Mouse (Mus musculus) stomach, embryonic 16.5 days (tissue): ENCODE results near the gene Misp. TPM values are rescaled to one million over a fixed set of nuclear protein-coding genes. Genes with fewer than 3 reads are reported as not detected.

ENCODE experiments used
- ATAC-seq: fragments of 200-750 bp; cut with Nextera tagmentation; 2 replicates; pipeline ENCODE4 v1.8.0; 2017; ENCODE audit warnings: moderate number of reproducible peaks, moderate TSS enrichment; ENCODE audit not compliant: insufficient read depth, low FRiP score
- H3K27ac ChIP-seq: fragments of 300-500 bp; sonication (generic); 2 replicates; pipeline ENCODE4 v1.5.1; 2014; ENCODE audit warnings: low read length
- H3K27me3 ChIP-seq: fragments of 300-500 bp; sonication (generic); 2 replicates; pipeline ENCODE4 v1.6.1; 2014; ENCODE audit warnings: low read length, control low read depth, mixed read lengths; ENCODE audit not compliant: control insufficient read depth, insufficient read depth
- H3K36me3 ChIP-seq: fragments of 300-500 bp; sonication (generic); 2 replicates; pipeline ENCODE4 v1.6.1; 2014; ENCODE audit warnings: low read length; ENCODE audit not compliant: control insufficient read depth, insufficient read depth
- H3K4me1 ChIP-seq: fragments of 300-500 bp; sonication (generic); 2 replicates; pipeline ENCODE4 v1.6.1; 2014; ENCODE audit warnings: low read length, control low read depth, mixed read lengths; ENCODE audit not compliant: control insufficient read depth, insufficient read depth
- H3K4me2 ChIP-seq: fragments of 300-500 bp; sonication (generic); 2 replicates; pipeline ENCODE4 v1.6.1; 2014; ENCODE audit warnings: low read depth, low read length, mixed read lengths
- H3K4me3 ChIP-seq: fragments of 300-500 bp; sonication (generic); replicated peaks from 2 replicates; pipeline ENCODE4 v1.5.1; 2014; ENCODE audit warnings: mild to moderate bottlenecking, low read length
- H3K9ac ChIP-seq: fragments of 300-500 bp; sonication (generic); 2 replicates; pipeline ENCODE4 v1.6.1; 2014; ENCODE audit warnings: low read length
- H3K9me3 ChIP-seq: fragments of 300-500 bp; sonication (generic); replicated peaks from 2 replicates; pipeline ENCODE4 v1.6.1; 2016; ENCODE audit warnings: low read length, control low read depth; ENCODE audit not compliant: control insufficient read depth
- WGBS: fragments of 180-500 bp; shearing (Covaris S2); extraction: QIAGEN DNeasy Blood & Tissue Kit; methylation state at CpG from one replicate; pipeline ENCODE4 v1.1.7; 2014; 5-methylcytosine and 5-hydroxymethylcytosine counted together
- polyA plus RNA-seq: library from polyadenylated mRNA; unstranded; fragments of >200 nt; fragmentation: Nextera tagmentation; extraction: Ambion mirVana; gene quantifications from 2 replicates; pipeline ENCODE4 v1.2.1, GENCODE M21; 2015

The Misp gene
- polyA plus RNA-seq, result 50.6 and 62.3 TPM in 2 replicates

DNA sequence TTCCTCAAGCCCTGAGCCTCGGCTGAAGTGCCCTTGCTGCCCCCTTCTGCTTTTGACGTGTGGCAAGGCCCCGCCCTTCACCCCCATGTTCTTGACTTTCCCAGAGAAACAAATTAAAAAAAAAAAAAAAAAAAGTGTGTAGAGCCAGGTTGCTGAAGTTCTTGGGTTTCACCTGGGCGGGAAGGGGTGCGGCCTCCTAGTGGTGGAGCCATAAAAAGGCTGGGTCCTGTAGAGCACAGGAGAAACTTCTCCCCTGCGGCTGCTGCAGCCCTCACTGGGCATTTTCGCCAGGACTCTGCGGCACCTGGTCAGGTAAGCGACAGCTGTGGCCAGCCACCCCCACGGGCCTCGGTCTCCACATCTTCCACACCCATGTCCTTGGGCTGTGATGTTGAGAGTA, at the start of gene Misp:
Gene Misp (plus strand): TSS at position 208 of the 400 bp plus-strand sequence.
- Histone ChIP-seq H3K27me3 (no peaks in the 10 kb centered on the region), H3K36me3 (0 out of 2 replicates have a peak, but pooled peaks cover 5% of the 10 kb centered on the region), H3K4me2 (peak within 1 kb of the TSS; percentile 50), H3K27ac (peak within 1 kb of the TSS; percentile 95), H3K9ac (peak within 1 kb of the TSS; percentile 67), H3K9me3 (no peaks in the 10 kb centered on the region), H3K4me3 (peak within 1 kb of the TSS; percentile 15), H3K4me1 (peaks cover 32% of the 10 kb centered on the region)
- ATAC-seq, result peak; percentile 26; the same call in 1 of the 2 replicates
- 44% methylated on average over 11 of the region's 11 CpGs for WGBS

DNA sequence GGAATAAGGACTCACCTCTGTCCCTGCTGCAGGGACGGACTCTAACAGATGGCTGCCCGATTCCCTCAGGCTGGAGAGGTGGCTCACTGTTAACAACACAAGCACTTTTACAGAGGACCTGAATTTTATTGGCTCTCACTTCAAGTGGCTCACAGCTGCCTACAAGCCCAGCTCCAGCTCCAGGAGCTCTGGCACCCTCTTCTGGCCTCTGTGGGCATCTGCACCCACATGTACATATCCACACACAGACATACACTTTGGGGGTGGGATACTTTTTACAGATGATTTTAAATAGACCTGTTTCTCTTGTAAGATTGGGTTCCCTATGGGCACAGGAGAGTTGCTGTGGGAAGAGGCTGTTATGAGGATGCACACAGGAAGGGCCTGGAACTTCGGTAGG, 48.5 kb upstream of the Misp start:
- Histone ChIP-seq H3K4me2 (no peak overlapping the region), H3K27me3 (no peaks in the 10 kb centered on the region), H3K4me3 (no peak overlapping the region), H3K36me3 (no peaks in the 10 kb centered on the region), H3K9me3 (peaks cover 2% of the 10 kb centered on the region; the same call in 1 of the 2 replicates), H3K4me1 (peaks cover 15% of the 10 kb centered on the region), H3K27ac (no peak overlapping the region), H3K9ac (no peak overlapping the region)
- ATAC-seq, result no peak
- 94% methylated on average over 3 of the region's 3 CpGs for WGBS

GRCm38 (mm10) chr10:79773208-79773607, 47.6 kb upstream of the Misp start:
- no peaks in the 10 kb centered on the region for H3K27me3 ChIP-seq
- H3K4me2 ChIP-seq, result no peak overlapping the region
- H3K27ac ChIP-seq, result no peak overlapping the region
- peaks cover 2% of the 10 kb centered on the region; the same call in 1 of the 2 replicates for H3K9me3 ChIP-seq
- peaks cover 19% of the 10 kb centered on the region for H3K4me1 ChIP-seq
- H3K36me3 ChIP-seq, result no peaks in the 10 kb centered on the region
- H3K4me3 ChIP-seq, result no peak overlapping the region
- 90% methylated on average over 2 of the region's 2 CpGs for WGBS
- no peak for ATAC-seq
- H3K9ac ChIP-seq, result no peak overlapping the region

- Histone ChIP-seq H3K4me3 (no peak overlapping the region), H3K9ac (no peak overlapping the region), H3K27ac (no peak overlapping the region), H3K9me3 (peaks cover 2% of the 10 kb centered on the region; the same call in 1 of the 2 replicates), H3K36me3 (no peaks in the 10 kb centered on the region), H3K27me3 (no peaks in the 10 kb centered on the region), H3K4me1 (peaks cover 27% of the 10 kb centered on the region), H3K4me2 (no peak overlapping the region)
- WGBS, result 69% methylated on average over 5 of the region's 5 CpGs
- ATAC-seq, result no peak
Observed at GRCm38 (mm10) chr10:79774486-79775279, 46.1 kb upstream of the Misp start.

DNA sequence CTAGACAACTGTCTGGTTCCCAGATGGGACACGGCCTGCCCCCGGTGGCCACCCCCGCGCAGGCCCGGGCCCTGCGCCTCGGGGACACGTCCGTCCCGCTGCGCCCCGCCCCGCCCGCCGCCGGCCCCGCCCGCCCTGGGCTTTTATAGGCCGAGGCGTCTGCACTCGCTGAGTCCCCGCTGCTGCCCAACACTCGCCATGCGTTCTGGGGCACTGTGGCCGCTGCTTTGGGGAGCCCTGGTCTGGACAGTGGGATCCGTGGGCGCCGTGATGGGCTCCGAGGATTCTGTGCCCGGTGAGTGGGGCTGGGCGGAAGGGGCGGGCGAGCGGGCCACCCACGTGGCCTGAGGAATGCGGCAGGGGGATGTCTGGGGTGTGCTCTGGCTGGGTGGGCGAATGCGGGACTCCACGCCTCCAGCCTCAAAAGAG, 43.7 kb upstream of the Misp start, which contains the start of gene Fstl3:
Gene Fstl3 (plus strand): TSS at position 170 of the 429 bp plus-strand sequence.
- Histone ChIP-seq H3K36me3 (no peaks in the 10 kb centered on the region; the same call in 1 of the 2 replicates), H3K9ac (peak within 1 kb of the TSS; percentile 84)

GRCm38 (mm10) chr10:79778006-79778405, 42.8 kb upstream of the Misp start:
- H3K27ac ChIP-seq, result peak overlapping the region; percentile 54
- H3K4me2 ChIP-seq, result peak overlapping the region; percentile 73
- H3K36me3 ChIP-seq, result no peaks in the 10 kb centered on the region; the same call in 1 of the 2 replicates
- 12% methylated on average over 15 of the region's 15 CpGs for WGBS
- peaks cover 36% of the 10 kb centered on the region for H3K4me1 ChIP-seq
- H3K4me3 ChIP-seq, result peak overlapping the region; percentile 56
- peak overlapping the region; percentile 84 for H3K9ac ChIP-seq
- ATAC-seq, result 0 out of 2 replicates have a peak, but pooled peaks have one; percentile 9
- H3K27me3 ChIP-seq, result no peaks in the 10 kb centered on the region
- H3K9me3 ChIP-seq, result 0 out of 2 replicates have a peak, but pooled peaks cover 2% of the 10 kb centered on the region

More for the DNA sequence above, 43.7 kb upstream of the Misp start, which contains the start of gene Fstl3:
- H3K4me2 ChIP-seq, result peak within 1 kb of the TSS; percentile 73
- 1% methylated on average over 38 of the region's 39 CpGs for WGBS
- H3K27ac ChIP-seq, result peak within 1 kb of the TSS; percentile 54
- peaks cover 2% of the 10 kb centered on the region; the same call in 1 of the 2 replicates for H3K9me3 ChIP-seq
- H3K27me3 ChIP-seq, result no peaks in the 10 kb centered on the region
- H3K4me1 ChIP-seq, result peaks cover 36% of the 10 kb centered on the region
- peak within 1 kb of the TSS; percentile 56 for H3K4me3 ChIP-seq
- no peak for ATAC-seq

DNA sequence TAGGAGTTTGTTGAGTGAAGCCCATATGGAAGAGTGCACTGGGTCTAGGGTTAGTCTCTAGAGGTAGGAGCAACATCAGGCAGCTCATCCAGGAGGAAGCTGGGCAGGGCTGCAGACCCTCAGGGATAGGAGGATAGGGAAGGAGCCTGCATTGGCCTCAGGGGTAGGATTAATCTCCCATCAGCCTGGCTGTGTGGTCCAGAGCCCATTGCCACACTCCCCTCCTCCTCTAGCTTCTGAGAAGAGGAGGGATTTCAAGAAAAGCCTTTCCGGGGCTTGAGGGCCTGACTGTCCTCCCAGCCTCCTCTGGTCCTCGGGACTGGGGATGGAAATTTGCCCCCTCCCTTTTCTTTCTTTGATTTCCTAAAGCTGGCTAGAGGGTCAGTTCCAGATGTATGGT, 41.6 kb upstream of the Misp start:
- Histone ChIP-seq H3K4me3 (no peak overlapping the region), H3K4me2 (peak overlapping the region; percentile 84; the same call in 1 of the 2 replicates), H3K4me1 (peaks cover 36% of the 10 kb centered on the region), H3K9me3 (0 out of 2 replicates have a peak, but pooled peaks cover 2% of the 10 kb centered on the region), H3K9ac (no peak overlapping the region), H3K36me3 (no peaks in the 10 kb centered on the region; the same call in 1 of the 2 replicates), H3K27me3 (no peaks in the 10 kb centered on the region), H3K27ac (no peak overlapping the region)
- 32% methylated on average over 2 of the region's 2 CpGs for WGBS
- ATAC-seq, result no peak

DNA sequence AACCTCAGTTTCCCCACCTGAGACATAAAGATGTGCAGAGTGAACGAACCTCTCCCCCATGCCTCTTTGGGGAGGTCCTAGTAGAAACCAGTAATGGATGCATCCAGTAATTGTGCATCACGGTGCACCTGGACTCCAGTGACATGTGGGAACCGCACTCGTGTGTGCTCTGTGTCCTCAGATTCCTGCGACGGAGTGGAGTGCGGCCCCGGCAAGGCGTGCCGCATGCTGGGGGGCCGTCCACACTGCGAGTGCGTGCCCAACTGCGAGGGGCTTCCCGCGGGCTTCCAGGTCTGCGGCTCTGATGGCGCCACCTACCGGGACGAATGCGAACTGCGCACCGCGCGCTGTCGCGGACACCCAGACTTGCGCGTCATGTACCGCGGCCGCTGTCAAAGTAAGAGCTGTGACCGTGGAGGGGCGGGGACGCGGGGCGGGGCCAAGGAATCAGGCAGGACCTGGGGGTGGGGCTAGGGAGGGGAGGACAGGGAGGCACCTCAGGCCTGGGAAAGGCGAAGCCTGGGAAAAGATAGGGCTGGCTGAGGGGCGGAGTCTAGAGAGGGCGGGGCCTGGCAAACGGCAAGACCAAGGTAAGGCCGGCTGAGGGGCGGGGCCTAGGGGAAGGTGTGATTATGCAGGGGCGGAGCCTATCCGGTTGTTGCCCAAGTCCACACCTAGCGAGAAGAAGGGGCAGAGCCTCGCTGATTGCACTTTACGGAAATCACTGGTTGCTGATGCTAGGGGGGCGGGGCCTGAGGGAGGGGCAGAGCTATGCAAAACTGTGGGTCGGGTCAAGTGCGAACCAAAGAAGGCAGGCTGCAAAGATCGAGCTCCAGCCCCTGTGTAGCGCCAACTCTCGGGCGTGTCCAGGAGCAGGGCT, 40.8 kb upstream of the Misp start:
- Histone ChIP-seq H3K27ac (peak overlapping the region; percentile 66; the same call in 1 of the 2 replicates), H3K9ac (peak overlapping the region; percentile 65)

More for the DNA sequence above, 40.8 kb upstream of the Misp start:
- Histone ChIP-seq H3K4me1 (peaks cover 36% of the 10 kb centered on the region), H3K4me3 (peak overlapping the region; percentile 54), H3K4me2 (peak overlapping the region; percentile 84), H3K9me3 (no peaks in the 10 kb centered on the region), H3K27me3 (no peaks in the 10 kb centered on the region), H3K36me3 (no peaks in the 10 kb centered on the region; the same call in 1 of the 2 replicates)
- ATAC-seq, result peak; percentile 91
- 2% methylated on average over 54 of the region's 55 CpGs for WGBS
